Mouse (Mus musculus) forebrain, embryonic 11.5 days (tissue): ENCODE measurements around the gene Ovca2. TPM values are rescaled to one million over a fixed set of nuclear protein-coding genes. Genes with fewer than 3 reads are reported as not detected.
A peak's percentile ranks its signal among the peaks of the same experiment; 100 is the strongest.

Experiments used
- ATAC-seq: fragments of 200-750 bp; cut with Nextera tagmentation; replicated peaks from 2 replicates; pipeline ENCODE4 v1.8.0; 2017; ENCODE audit warnings: moderate TSS enrichment; ENCODE audit not compliant: low FRiP score
- DNase-seq: peaks from one replicate; pipeline ENCODE4 v3.0.0-alpha.2; 2017; ENCODE audit warnings: low spot score
- H3K27ac ChIP-seq: fragments of 300-500 bp; sonication (generic); 2 replicates; pipeline ENCODE4 v1.5.1; 2014; ENCODE audit warnings: low read depth, low read length
- H3K27me3 ChIP-seq: fragments of 300-500 bp; sonication (generic); 2 replicates; pipeline ENCODE4 v1.6.1; 2014; ENCODE audit warnings: mild to moderate bottlenecking, low read length, mixed read lengths; ENCODE audit not compliant: control insufficient read depth, insufficient read depth
- H3K36me3 ChIP-seq: fragments of 300-500 bp; sonication (generic); 2 replicates; pipeline ENCODE4 v1.6.1; 2014; ENCODE audit warnings: mild to moderate bottlenecking, low read length, moderate library complexity, mixed read lengths; ENCODE audit not compliant: control insufficient read depth, insufficient read depth
- H3K4me1 ChIP-seq: fragments of 300-500 bp; sonication (generic); replicated peaks from 2 replicates; pipeline ENCODE4 v1.6.1; 2014; ENCODE audit warnings: low read length, mixed read lengths; ENCODE audit not compliant: control insufficient read depth, insufficient read depth
- H3K4me2 ChIP-seq: fragments of 300-500 bp; sonication (generic); 2 replicates; pipeline ENCODE4 v1.6.1; 2014; ENCODE audit warnings: low read depth, mild to moderate bottlenecking, low read length, moderate library complexity, mixed read lengths; ENCODE audit not compliant: severe bottlenecking
- H3K4me3 ChIP-seq: fragments of 300-500 bp; sonication (generic); 2 replicates; pipeline ENCODE4 v1.5.1; 2014; ENCODE audit warnings: low read depth, low read length
- H3K9ac ChIP-seq: fragments of 300-500 bp; sonication (generic); 2 replicates; pipeline ENCODE4 v1.6.1; 2014; ENCODE audit warnings: low read length
- H3K9me3 ChIP-seq: fragments of 300-500 bp; sonication (generic); 2 replicates; pipeline ENCODE4 v1.6.1; 2016; ENCODE audit warnings: low read length, mixed read lengths; ENCODE audit not compliant: control insufficient read depth
- WGBS: fragments of 180-500 bp; shearing (Covaris S2); extraction: QIAGEN DNeasy Blood & Tissue Kit; methylation state at CpG from one replicate; pipeline ENCODE4 v1.1.7; 2014; 5-methylcytosine and 5-hydroxymethylcytosine counted together
- polyA plus RNA-seq: library from polyadenylated mRNA; unstranded; fragments of >200 nt; fragmentation: Nextera tagmentation; extraction: Ambion mirVana; gene quantifications from 2 replicates; pipeline ENCODE4 v1.2.1, GENCODE M21; 2014

The Ovca2 gene
- polyA plus RNA-seq, 1 experiment from 2014 or later = 32.7 TPM

GRCm38 (mm10) chr11:75192336-75193214 is 13.9 kb upstream of the Ovca2 start:
- peaks cover 46% of the 10 kb centered on the region for H3K27me3 ChIP-seq
- peak; percentile 87 for DNase-seq
- no peaks in the 10 kb centered on the region for H3K9me3 ChIP-seq
- H3K4me1 ChIP-seq = peaks cover 31% of the 10 kb centered on the region
- WGBS = 22% methylated on average over 13 of the region's 13 CpGs
- no peak overlapping the region for H3K9ac ChIP-seq
- no peaks in the 10 kb centered on the region for H3K36me3 ChIP-seq
- 0 out of 2 replicates have a peak overlapping the region, but pooled peaks have one; percentile 38 for H3K4me3 ChIP-seq
- H3K27ac ChIP-seq = no peak overlapping the region
- peak; percentile 28; the same call in 1 of the 2 replicates for ATAC-seq
- peak overlapping the region; percentile 65 for H3K4me2 ChIP-seq

GRCm38 (mm10) chr11:75191841-75192240 is 13.2 kb upstream of the Ovca2 start:
- H3K36me3 ChIP-seq = no peaks in the 10 kb centered on the region
- H3K4me1 ChIP-seq = peaks cover 31% of the 10 kb centered on the region
- peaks cover 46% of the 10 kb centered on the region for H3K27me3 ChIP-seq
- 65% methylated on average over 6 of the region's 6 CpGs for WGBS
- H3K9ac ChIP-seq = no peak overlapping the region
- H3K4me2 ChIP-seq = no peak overlapping the region
- no peak overlapping the region for H3K27ac ChIP-seq
- no peak for DNase-seq
- H3K4me3 ChIP-seq = no peak overlapping the region
- no peak for ATAC-seq
- no peaks in the 10 kb centered on the region for H3K9me3 ChIP-seq

- DNase-seq (no peak), ATAC-seq (0 out of 2 replicates have a peak, but pooled peaks have one; percentile 20)
- Histone ChIP-seq H3K9me3 (no peaks in the 10 kb centered on the region), H3K9ac (peak within 1 kb of the TSS; percentile 39), H3K4me1 (peaks cover 31% of the 10 kb centered on the region), H3K4me3 (peak within 1 kb of the TSS; percentile 54), H3K27me3 (peaks cover 41% of the 10 kb centered on the region), H3K36me3 (no peaks in the 10 kb centered on the region), H3K27ac (no peak within 1 kb of the TSS), H3K4me2 (peak within 1 kb of the TSS; percentile 75)
- 41% methylated on average over 5 of the region's 5 CpGs for WGBS
Observed at GRCm38 (mm10) chr11:75190905-75191441, 12.3 kb upstream of the Ovca2 start, which contains the start of gene Dph1. Gene Dph1, minus strand, starts transcription at chr11:75191241.

DNA sequence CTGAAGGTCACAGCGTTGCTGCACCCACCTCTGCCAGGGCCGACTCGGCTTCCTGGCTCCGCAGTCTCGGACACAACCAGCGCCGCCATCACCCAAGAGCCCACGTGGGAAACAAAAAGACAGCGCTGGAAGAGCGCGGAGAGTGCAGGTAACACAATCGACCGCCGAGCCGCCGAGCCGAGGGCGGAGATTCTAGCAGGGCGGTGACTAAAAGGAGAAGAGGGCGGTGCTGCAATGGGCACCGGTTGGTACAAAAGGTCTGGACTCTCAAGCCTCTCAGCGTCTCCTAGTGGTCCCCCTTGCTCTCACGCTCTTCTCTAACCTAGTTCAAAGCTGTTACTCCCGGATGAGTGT is 11.7 kb upstream of the Ovca2 start:
- H3K9me3 ChIP-seq = no peaks in the 10 kb centered on the region
- H3K4me1 ChIP-seq = peaks cover 31% of the 10 kb centered on the region
- peak overlapping the region; percentile 39 for H3K9ac ChIP-seq
- no peak overlapping the region for H3K27ac ChIP-seq
- WGBS = under 1% methylated on average over 24 of the region's 24 CpGs
- no peaks in the 10 kb centered on the region for H3K36me3 ChIP-seq
- peak overlapping the region; percentile 75 for H3K4me2 ChIP-seq
- ATAC-seq (peak; percentile 83), DNase-seq (peak; percentile 91)
- peaks cover 35% of the 10 kb centered on the region for H3K27me3 ChIP-seq
- peak overlapping the region; percentile 54 for H3K4me3 ChIP-seq

DNA sequence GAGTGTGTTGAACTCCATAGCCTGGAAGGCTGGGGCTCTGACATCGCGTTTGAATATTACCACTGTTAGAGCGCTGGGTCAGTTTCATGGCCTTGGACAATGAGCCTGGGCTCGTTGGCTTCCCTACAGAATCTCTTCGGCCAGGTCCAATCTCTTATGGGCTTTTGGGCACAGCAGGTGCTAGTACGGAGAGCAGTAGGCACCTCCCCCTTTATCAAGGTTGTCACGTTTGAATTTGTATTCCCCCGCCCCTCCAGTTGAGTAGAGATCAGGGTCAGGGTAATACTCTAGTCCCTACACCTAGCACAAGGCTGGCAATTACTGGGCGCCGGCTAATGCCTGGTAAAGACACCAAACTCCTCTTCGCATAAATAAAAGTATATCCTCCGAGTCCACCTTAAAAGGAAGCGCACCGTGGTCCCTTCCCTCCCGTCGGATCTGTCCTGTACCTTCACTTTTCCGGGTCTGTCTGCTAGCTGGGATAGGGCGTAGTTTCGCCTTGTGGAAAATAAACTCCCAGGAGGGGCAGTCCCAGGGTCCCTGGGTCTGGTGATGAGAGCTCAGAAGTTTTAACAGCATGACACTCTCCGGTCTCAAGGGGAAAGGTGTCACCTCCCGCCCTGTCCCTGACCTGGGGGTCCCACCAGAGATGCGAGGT is 11.2 kb upstream of the Ovca2 start:
- Histone ChIP-seq H3K27ac (no peak overlapping the region), H3K36me3 (no peaks in the 10 kb centered on the region), H3K4me3 (peak overlapping the region; percentile 54), H3K4me2 (peak overlapping the region; percentile 75), H3K9me3 (no peaks in the 10 kb centered on the region), H3K9ac (peak overlapping the region; percentile 39), H3K4me1 (peaks cover 26% of the 10 kb centered on the region), H3K27me3 (peaks cover 30% of the 10 kb centered on the region)
- no peak for DNase-seq
- no peak; the same call in 1 of the 2 replicates for ATAC-seq
- under 1% methylated on average over 22 of the region's 22 CpGs for WGBS

- peaks cover 6% of the 10 kb centered on the region for H3K4me1 ChIP-seq
- no peaks in the 10 kb centered on the region for H3K27me3 ChIP-seq
- H3K9ac ChIP-seq = no peak overlapping the region
- H3K4me3 ChIP-seq = no peak overlapping the region
- 58% methylated on average over 2 of the region's 2 CpGs for WGBS
- no peaks in the 10 kb centered on the region for H3K9me3 ChIP-seq
- no peaks in the 10 kb centered on the region for H3K36me3 ChIP-seq
- no peak overlapping the region for H3K4me2 ChIP-seq
- no peak overlapping the region for H3K27ac ChIP-seq
- no peak for DNase-seq
- no peak for ATAC-seq
Observed at GRCm38 (mm10) chr11:75184986-75185385, 6.4 kb upstream of the Ovca2 start.

DNA sequence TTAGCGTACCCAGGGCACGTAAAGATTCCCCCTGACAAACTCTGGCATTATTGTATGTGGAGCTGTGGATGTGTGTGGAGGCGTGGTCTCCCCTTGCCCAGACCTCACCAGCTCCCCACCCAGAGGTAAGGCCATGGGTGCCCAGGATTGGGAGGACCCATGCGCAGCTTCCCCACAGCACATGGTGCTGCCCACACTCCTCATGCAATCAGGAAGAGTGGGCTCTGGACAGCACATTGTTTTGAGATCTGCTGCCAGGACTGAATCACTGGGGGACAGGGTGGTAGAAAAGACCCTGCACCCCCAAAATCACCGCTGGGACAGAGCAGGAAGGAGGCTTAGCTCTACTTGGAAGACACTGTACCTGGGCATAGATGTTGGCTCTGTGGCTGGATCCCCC is 5.9 kb upstream of the Ovca2 start:
- no peak for DNase-seq
- ATAC-seq = no peak
- 84% methylated on average over 5 of the region's 5 CpGs for WGBS
- no peak overlapping the region for H3K9ac ChIP-seq
- no peaks in the 10 kb centered on the region for H3K27me3 ChIP-seq
- H3K9me3 ChIP-seq = no peaks in the 10 kb centered on the region
- no peak overlapping the region for H3K4me2 ChIP-seq
- no peak overlapping the region for H3K27ac ChIP-seq
- peaks cover 4% of the 10 kb centered on the region for H3K4me1 ChIP-seq
- H3K36me3 ChIP-seq = no peaks in the 10 kb centered on the region
- no peak overlapping the region for H3K4me3 ChIP-seq

DNA sequence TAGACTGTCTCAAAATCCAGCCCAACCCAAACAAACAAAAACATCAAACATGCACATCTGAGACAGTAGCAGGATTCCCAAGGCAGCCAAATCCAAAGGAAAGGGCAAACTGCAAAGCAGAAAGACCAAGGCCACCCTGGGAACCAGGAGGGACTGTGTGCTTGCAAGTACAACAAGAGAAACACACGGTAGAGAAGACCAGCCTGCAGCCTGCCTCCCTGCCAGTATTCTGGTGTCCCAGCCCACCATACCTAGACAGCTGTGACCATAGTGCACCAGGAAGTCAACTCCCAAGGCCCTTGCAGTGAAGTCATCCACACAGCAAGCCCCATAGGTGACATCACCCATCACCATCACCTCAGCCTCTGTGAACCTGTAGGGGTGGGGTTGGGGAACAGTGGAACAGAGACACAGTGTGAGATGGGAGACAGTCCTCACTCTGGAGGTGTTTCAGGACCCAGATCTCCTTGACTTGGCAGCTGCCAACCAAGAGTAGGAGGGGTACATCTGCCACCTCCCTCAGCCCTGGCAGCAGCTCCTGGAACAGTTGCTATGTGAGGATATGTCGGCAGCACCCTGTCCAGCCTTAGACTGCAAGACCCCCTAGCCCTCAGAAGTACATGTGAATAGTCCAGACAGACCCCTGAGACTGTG is 5.4 kb upstream of the Ovca2 start:
- no peaks in the 10 kb centered on the region for H3K27me3 ChIP-seq
- H3K9ac ChIP-seq = no peak overlapping the region
- no peaks in the 10 kb centered on the region for H3K4me1 ChIP-seq
- DNase-seq (no peak), ATAC-seq (no peak)
- H3K27ac ChIP-seq = no peak overlapping the region
- no peak overlapping the region for H3K4me2 ChIP-seq
- WGBS = 83% methylated on average over 2 of the region's 2 CpGs
- H3K9me3 ChIP-seq = no peaks in the 10 kb centered on the region
- H3K36me3 ChIP-seq = no peaks in the 10 kb centered on the region
- H3K4me3 ChIP-seq = no peak overlapping the region
